Mouse (Mus musculus) megakaryocyte, embryonic 14.5 days (primary cell): Measurements from ENCODE around the gene Zfp385a. TPM values are rescaled to one million over a fixed set of nuclear protein-coding genes. Genes with fewer than 3 reads are reported as not detected.

Source experiments
- H3K27me3 ChIP-seq: replicated peaks from 2 replicates; pipeline ENCODE3; 2012; ENCODE audit warnings: inconsistent platforms
- H3K36me3 ChIP-seq: replicated peaks from 2 replicates; pipeline ENCODE3; 2012; ENCODE audit warnings: low read length, inconsistent platforms, mixed read lengths
- H3K4me1 ChIP-seq: 2 replicates; pipeline ENCODE4 v1.6.1; 2012; ENCODE audit warnings: inconsistent platforms
- H3K4me3 ChIP-seq: replicated peaks from 2 replicates; pipeline ENCODE3; 2012; ENCODE audit warnings: moderate library complexity, mild to moderate bottlenecking, inconsistent platforms
- H3K9me3 ChIP-seq: 2 replicates; pipeline ENCODE4 v1.6.1; 2012; ENCODE audit warnings: inconsistent platforms
- FLI1 ChIP-seq: IDR thresholded peaks from 2 replicates; pipeline ENCODE4 v1.6.1; 2012; ENCODE audit warnings: low read length, inconsistent platforms, mixed read lengths
- GATA1 ChIP-seq: IDR thresholded peaks from 3 replicates; pipeline ENCODE4 v1.6.1; 2012; ENCODE audit warnings: mixed read lengths, low read length, inconsistent platforms, borderline replicate concordance
- polyA plus RNA-seq: library from polyadenylated mRNA; stranded (reverse); fragments of >175 nt; gene quantifications from 2 replicates; pipeline ENCODE4 v1.2.3, GENCODE M21; 2012; ENCODE audit warnings: low replicate concordance; ENCODE audit not compliant: insufficient read depth

Zfp385a gene
- polyA plus RNA-seq, 1 experiment, result 1,319 TPM

DNA sequence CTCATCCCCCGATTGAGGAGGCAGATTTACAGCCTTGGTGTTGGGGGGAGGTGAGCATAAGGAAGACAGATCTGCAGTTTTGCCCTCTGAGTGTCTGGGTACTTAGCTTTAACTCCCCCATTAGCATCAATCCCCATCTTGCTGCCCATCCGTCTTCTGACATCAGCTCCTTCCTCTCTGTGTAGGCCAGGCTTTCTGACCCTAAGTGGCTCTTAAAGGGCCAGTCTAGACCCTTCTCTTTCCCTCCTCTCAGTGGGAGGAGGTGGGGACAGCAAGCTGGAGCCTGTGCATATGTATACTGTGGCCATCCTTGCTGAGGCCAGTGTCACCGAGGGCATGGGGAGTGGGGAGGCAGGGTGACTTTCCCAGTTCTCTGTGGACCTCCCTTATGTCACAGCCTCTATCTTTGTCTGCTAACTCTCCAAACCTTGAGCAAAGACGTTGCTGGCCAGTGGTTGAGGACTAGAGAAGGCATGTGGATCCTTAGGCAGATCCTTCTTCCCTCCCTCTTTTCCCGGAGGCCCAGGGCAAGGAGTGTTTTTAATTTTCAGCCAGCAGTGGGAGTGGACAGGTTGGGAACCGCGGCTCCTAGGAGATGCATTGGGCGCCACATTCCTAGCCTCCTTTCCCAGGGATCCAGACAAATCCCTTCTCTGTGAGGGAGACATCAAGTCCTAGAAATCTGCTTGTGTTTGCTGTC is 35.8 kb downstream of the Zfp385a start:
- Histone ChIP-seq H3K27me3 (peaks cover 30% of the 10 kb centered on the region), H3K9me3 (no peaks in the 10 kb centered on the region), H3K4me1 (peaks cover 81% of the 10 kb centered on the region), H3K4me3 (peak overlapping the region; percentile 92), H3K36me3 (peaks cover 34% of the 10 kb centered on the region)
- TF ChIP-seq FLI1 (no peak), GATA1 (no peak)

DNA sequence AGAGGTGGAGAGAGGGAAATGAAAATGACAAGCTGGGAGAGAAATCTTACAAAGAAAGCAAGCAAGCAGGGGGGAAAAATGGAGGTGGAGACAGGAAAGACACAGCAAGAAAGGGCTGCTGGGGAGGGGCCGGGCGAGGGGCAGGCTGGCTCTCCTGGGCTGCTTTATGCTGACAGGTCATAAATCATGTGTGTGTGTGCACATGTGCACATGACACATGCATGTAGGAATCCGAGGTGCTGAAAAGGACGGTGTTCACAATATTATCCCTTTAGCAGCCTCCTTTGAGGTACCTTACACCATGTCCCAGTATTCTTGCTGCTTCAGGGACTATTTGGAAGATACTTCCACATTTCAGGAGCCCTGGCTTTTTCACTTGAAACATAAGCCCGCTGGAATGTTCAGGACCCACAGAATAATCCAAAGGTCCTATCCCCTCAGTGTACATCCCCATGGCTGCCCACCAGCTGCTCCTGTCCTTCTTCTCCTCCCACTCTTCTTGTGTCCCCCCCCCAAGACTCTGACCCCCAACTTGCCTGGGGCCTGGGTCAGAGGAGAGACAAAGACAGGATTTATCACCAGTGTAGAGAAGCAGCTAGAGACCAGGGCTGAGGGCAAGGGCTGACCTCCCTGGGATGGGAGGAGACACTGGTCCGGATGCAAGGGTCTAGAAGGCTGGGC is 37.4 kb downstream of the Zfp385a start:
- peaks cover 30% of the 10 kb centered on the region for H3K27me3 ChIP-seq
- peaks cover 43% of the 10 kb centered on the region for H3K36me3 ChIP-seq
- TF ChIP-seq FLI1, result no peak
- TF ChIP-seq GATA1, result no peak
- H3K9me3 ChIP-seq, result no peaks in the 10 kb centered on the region
- H3K4me1 ChIP-seq, result peaks cover 69% of the 10 kb centered on the region
- no peak overlapping the region for H3K4me3 ChIP-seq

DNA sequence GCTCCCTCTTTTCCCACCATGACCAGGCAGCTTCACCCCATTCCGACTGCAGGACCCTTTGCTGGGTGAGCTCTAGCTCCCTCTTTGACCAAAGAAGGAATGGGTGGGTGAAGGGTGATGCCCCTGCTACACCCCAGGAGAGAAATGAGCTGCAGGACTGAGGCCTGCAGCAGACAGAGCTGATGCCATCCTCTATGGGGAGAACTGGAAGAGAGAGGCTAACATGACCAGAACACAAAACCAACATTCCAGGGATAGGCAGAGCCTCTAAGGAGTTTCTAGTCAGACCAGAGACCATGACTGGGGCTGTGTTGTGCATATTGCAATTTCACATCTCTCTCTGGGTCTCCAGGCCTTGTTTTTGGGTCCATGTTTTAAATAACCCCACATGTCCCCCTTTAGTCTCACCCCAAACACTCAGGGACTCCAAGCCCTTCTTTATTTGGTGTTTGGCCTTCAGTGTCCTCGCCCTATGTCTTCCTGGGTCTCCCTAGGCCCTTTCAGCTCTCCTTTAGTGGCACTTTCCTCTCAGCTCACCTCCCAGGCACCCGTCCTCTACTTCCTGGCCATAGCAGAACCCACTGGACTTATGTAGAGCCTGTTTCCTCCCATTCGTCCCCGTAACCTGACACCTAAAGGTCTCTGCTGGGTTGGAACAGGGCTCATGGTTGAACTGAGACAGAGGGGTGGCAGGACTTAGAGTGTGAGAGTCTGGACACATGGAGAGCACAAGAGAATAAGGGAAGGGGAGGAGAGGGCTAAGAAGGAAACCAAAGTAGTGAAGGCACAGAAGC is 38.1 kb downstream of the Zfp385a start:
- TF ChIP-seq FLI1 (no peak), GATA1 (no peak)
- Histone ChIP-seq H3K4me3 (no peak overlapping the region), H3K4me1 (peaks cover 61% of the 10 kb centered on the region), H3K36me3 (peaks cover 50% of the 10 kb centered on the region), H3K27me3 (peaks cover 30% of the 10 kb centered on the region), H3K9me3 (no peaks in the 10 kb centered on the region)

DNA sequence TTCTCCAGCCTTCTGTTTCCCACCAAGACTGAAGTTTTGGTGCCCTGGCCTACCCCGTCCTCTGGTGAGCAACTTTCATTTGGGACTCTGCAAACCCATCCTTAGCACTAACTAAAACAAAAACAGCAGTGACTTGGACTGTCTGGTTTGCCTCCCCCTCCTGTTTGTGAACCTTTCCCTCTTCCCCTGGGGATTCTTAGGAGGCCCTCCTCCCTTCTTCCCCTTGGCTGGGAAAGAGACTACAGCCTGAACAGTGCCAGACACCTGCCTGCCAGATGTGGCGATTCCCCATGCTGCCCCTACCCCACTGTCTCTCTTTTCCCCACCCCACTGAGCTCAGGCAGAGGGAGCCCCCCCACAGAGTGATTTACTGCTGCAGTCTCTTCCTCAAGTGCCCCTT is 38.8 kb downstream of the Zfp385a start:
- no peaks in the 10 kb centered on the region for H3K9me3 ChIP-seq
- TF ChIP-seq FLI1 (no peak), GATA1 (no peak)
- peaks cover 56% of the 10 kb centered on the region for H3K4me1 ChIP-seq
- peaks cover 28% of the 10 kb centered on the region for H3K27me3 ChIP-seq
- no peak overlapping the region for H3K4me3 ChIP-seq
- H3K36me3 ChIP-seq, result peaks cover 57% of the 10 kb centered on the region

DNA sequence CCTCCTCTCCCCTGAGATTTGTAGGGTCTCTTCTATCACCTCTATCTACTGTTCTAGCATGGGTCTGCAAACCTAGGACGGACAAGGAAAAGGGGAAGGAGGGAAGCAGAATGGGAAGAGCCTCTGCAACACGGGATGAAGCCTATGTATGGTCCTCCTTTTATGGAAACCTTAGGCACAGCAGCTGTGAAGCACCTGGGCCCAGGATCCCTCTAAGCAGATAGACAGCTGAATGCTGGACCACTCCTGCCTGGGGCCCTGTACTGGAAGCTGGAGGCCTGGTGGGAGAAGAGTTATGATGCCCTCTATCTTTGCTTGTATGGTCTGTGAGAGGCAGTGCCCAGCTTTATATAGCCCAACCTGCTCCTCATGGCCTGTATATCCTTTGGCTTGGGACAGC is 39.3 kb downstream of the Zfp385a start:
- Histone ChIP-seq H3K9me3 (no peaks in the 10 kb centered on the region), H3K36me3 (peaks cover 62% of the 10 kb centered on the region), H3K27me3 (peaks cover 28% of the 10 kb centered on the region), H3K4me1 (peaks cover 52% of the 10 kb centered on the region), H3K4me3 (no peak overlapping the region)
- TF ChIP-seq FLI1 (no peak), GATA1 (no peak)

DNA sequence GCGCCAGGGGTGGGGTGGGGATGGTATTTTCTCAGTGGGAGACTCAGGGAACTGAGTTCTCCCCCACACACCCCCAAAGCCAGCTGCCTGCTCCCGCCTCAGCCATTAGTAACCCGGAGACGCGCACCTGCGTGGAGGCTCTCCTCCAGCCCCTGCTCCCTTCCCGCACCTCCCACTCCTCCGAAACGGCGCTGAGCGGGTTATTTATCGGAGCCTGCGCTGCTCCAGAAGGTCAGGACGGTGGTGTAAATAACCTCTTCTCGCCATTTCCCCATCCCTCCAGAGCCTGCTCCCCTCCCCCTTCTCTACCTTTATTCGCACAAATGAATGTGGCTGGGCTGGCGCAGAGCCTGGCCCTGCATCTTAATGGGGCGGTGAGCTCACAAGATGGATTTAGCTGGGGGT is 39.8 kb downstream of the Zfp385a start:
- TF ChIP-seq FLI1, result no peak
- no peak for TF ChIP-seq GATA1
- Histone ChIP-seq H3K9me3 (no peaks in the 10 kb centered on the region), H3K27me3 (peaks cover 26% of the 10 kb centered on the region), H3K4me3 (no peak overlapping the region), H3K36me3 (peaks cover 67% of the 10 kb centered on the region), H3K4me1 (peaks cover 47% of the 10 kb centered on the region)

DNA sequence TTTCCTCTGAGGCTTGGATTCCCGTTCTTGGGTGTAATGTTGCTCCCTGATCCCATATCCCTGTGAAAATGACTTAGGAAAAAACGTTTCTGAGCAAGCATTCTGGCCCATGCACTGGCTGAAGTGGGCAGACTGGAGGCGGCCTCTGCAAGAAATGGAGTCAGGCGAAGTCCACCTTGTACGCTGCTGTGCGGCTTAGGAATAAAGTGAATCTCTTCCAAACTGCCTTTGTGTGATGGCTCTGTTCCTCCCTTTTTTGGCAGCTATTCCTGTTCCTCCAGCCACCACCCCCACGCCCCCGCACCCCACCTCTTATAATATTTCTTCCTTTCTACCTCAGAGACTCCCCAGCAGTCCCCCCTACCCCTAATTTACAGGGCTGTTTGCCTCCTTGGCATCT is 40.2 kb downstream of the Zfp385a start:
- peaks cover 70% of the 10 kb centered on the region for H3K36me3 ChIP-seq

DNA sequence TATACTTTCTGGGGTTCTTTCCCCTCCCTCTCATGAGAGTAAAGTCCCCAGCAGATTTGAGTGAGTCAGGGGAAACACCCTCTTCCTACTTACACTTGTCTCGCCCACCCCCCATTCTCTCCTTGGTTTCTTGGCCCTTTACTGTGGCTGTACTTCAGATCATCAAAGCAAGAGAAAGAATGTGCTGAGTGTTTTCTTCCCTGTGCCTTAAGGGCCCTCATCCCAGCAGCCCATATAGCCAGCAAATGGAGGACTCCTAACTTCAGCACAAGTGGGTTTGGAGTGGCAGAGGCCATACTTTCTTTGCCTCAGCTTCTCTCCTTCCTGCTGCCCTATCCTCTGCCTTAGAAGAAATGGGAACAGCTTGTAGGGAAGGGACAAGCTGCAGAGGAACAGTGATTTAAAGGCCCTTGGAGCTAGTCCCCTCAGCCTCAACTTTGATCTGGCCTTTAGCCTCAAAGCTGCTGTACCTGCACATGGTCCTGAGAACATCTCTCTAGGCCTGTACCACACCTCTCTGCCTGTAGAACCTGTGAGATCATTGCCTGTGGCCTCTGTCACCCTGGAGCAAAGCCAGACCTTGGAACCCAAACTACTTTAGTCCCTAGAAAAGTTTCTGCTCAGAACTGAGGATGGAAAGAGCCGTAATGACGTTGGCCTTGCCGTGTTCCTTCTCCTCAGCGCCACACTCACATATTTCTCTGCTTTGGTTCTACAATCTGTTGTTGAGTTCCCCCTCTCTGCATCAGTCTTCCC is 40.9 kb downstream of the Zfp385a start:
- H3K36me3 ChIP-seq, result peaks cover 73% of the 10 kb centered on the region
- peaks cover 36% of the 10 kb centered on the region for H3K4me1 ChIP-seq
- H3K27me3 ChIP-seq, result peaks cover 17% of the 10 kb centered on the region
- H3K4me3 ChIP-seq, result no peak overlapping the region
- TF ChIP-seq GATA1 (no peak), FLI1 (no peak)
- no peaks in the 10 kb centered on the region for H3K9me3 ChIP-seq

More for the DNA sequence above, 40.2 kb downstream of the Zfp385a start:
- no peaks in the 10 kb centered on the region for H3K9me3 ChIP-seq
- peaks cover 42% of the 10 kb centered on the region for H3K4me1 ChIP-seq
- H3K27me3 ChIP-seq, result peaks cover 23% of the 10 kb centered on the region
- H3K4me3 ChIP-seq, result no peak overlapping the region
- TF ChIP-seq FLI1 (no peak), GATA1 (no peak)

DNA sequence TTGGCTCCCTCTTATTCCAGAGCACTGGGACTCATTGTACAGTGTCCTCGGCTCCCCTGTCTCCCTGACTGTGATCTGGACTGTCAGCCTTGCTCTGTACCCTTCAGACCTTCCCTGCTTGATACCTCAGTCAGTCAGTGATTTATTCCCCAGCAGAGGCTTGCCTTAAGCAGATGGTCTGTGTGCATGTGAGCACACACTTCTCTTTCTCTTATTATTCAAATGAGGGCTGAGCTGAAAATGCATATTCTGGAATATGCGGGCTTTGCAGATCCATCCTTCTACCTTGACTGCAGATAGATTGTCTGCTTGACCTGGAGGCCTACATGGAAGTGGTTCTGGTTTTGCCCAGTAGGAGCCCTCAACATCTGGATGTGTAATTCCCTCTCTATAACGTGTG is 41.9 kb downstream of the Zfp385a start:
- Histone ChIP-seq H3K27me3 (peaks cover 7% of the 10 kb centered on the region), H3K9me3 (no peaks in the 10 kb centered on the region), H3K36me3 (peaks cover 83% of the 10 kb centered on the region), H3K4me3 (no peak overlapping the region), H3K4me1 (peaks cover 26% of the 10 kb centered on the region)
- TF ChIP-seq GATA1 (no peak), FLI1 (no peak)
